Mouse (Mus musculus): ENCODE measurements at regions not wholly inside any gene's neighbourhood (a gene's known extent, or its start where the extent isn't known, plus 50 kb on each side); places are given as distances from the start of the nearest gene placed in this dataset.

GRCm38 (mm10) chr16:64166676-64167407, 302.9 kb upstream of the Epha3 start:
- DNase-seq, result peak; percentile 33

- no peak for DNase-seq
Observed at GRCm38 (mm10) chr16:64166036-64166435, 302.1 kb upstream of the Epha3 start.

- DNase-seq, result no peak
Observed at GRCm38 (mm10) chr16:64145687-64146535, 281.9 kb upstream of the Epha3 start.

Data from adrenal gland, adult 8-10 months (tissue).